Mouse (Mus musculus): ENCODE results near the gene Hdgfl3. TPM values are rescaled to one million over a fixed set of nuclear protein-coding genes. Genes with fewer than 3 reads are reported as not detected.

Gene Hdgfl3
- total and polyA plus RNA-seq, 3 experiments: 0.26 TPM; not detected in 2

DNA sequence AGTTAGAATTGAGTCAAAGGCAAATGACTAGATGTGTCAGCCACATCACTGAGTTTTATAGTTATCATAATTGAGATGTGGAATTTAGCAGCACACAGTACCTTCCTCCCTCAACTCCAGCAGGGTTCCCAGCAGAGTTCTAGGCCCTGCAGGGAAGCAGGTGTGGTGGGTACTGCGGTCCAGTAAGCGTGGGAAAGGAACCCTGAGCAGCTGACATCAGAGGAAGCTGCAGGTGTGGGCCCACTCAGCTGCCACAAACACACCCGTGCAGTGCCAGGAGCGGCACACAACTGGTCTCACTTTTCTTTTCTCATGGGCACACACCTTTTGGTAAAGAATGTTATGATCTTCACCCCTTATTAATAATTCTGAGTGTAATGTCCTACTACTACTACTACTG lies 53.5 kb downstream of the Hdgfl3 start:
- Histone ChIP-seq H3K27me3 (ENCODE audit: control insufficient read depth in 1 of 2, insufficient read depth in 2 of 2, low read length in 2 of 2) (peaks cover 0 to 5% of the 10 kb centered on the region in 2 experiments; a peak in 2 of 4 replicates), H3K36me3 (ENCODE audit: control insufficient read depth in 1 of 2, insufficient read depth in 2 of 2, low read length in 2 of 2) (no peaks in the 10 kb centered on the region), H3K79me2 (ENCODE audit: control insufficient read depth, insufficient read depth, low read length, poor library complexity) (no peaks in the 10 kb centered on the region), H3K4me3 (ENCODE audit: control insufficient read depth in 1 of 2, insufficient read depth in 1 of 2, low read depth in 2 of 2, low read length in 2 of 2) (no peak overlapping the region), H3K9ac (ENCODE audit: control insufficient read depth, low read depth, low read length, poor library complexity, severe bottlenecking) (no peak overlapping the region), H3K9me3 (replicated peaks; ENCODE audit: insufficient read depth, low read length) (no peaks in the 10 kb centered on the region), H3K27ac (ENCODE audit: control insufficient read depth, low read depth, low read length) (no peak overlapping the region), H3K4me1 (ENCODE audit: control insufficient read depth in 1 of 2, insufficient read depth in 2 of 2, low read length in 2 of 2) (no peaks in the 10 kb centered on the region)
- DNase-seq (ENCODE audit: low read depth, low spot score): no peak
- TF ChIP-seq UBTF (IDR thresholded peaks at IDR 0.05; ENCODE audit: borderline replicate concordance, insufficient read depth, low read depth, low read length): no peak
- no peak for TF ChIP-seq ZMIZ1 (IDR thresholded peaks at IDR 0.05; ENCODE audit: low read depth, low read length)
- TF ChIP-seq MAFK (IDR thresholded peaks at IDR 0.05; ENCODE audit: borderline replicate concordance, low read depth, low read length): no peak
- TF ChIP-seq ZKSCAN1 (IDR thresholded peaks at IDR 0.05; ENCODE audit: low read depth, low read length): no peak
- TF ChIP-seq USF1 (IDR thresholded peaks at IDR 0.05; ENCODE audit: low read depth, low read length): no peak
- TF ChIP-seq ELF1 (IDR thresholded peaks at IDR 0.05; ENCODE audit: low read depth, low read length): no peak
- TF ChIP-seq CTCF (IDR thresholded peaks at IDR 0.05 in 2 of 3, conservative IDR thresholded peaks at IDR 0.05 in 1 of 3; ENCODE audit: control insufficient read depth in 1 of 3, insufficient read depth in 1 of 3, low read depth in 2 of 3, low read length in 3 of 3, poor library complexity in 1 of 3, severe bottlenecking in 1 of 3): no peak
- no peak for TF ChIP-seq POLR2AphosphoS2 (IDR thresholded peaks at IDR 0.05; ENCODE audit: low read length)
- TF ChIP-seq TCF12 (IDR thresholded peaks at IDR 0.05; ENCODE audit: low read depth, low read length): no peak
- TF ChIP-seq MEF2A (IDR thresholded peaks at IDR 0.05; ENCODE audit: extremely low read depth, insufficient replicate concordance, low read depth, low read length, poor library complexity, severe bottlenecking): no peak
- no peak for TF ChIP-seq POLR2A (IDR thresholded peaks at IDR 0.05; ENCODE audit: control insufficient read depth in 1 of 2, insufficient read depth in 1 of 2, low read depth in 1 of 2, low read length in 2 of 2, poor library complexity in 1 of 2)
- no peak for TF ChIP-seq CHD2 (IDR thresholded peaks at IDR 0.05; ENCODE audit: low read length)
- TF ChIP-seq POLR2AphosphoS5 (IDR thresholded peaks at IDR 0.05; ENCODE audit: borderline replicate concordance, low read depth, low read length): no peak
- TF ChIP-seq CHD1 (IDR thresholded peaks at IDR 0.05; ENCODE audit: low read depth, low read length): no peak
- no peak for TF ChIP-seq NELFE (IDR thresholded peaks at IDR 0.05; ENCODE audit: low read depth, low read length)
- TF ChIP-seq TAL1 (IDR thresholded peaks at IDR 0.05; ENCODE audit: low read length): no peak
- no peak for TF ChIP-seq GABPA (IDR thresholded peaks at IDR 0.05; ENCODE audit: low read depth, low read length)
- TF ChIP-seq RAD21 (IDR thresholded peaks at IDR 0.05; ENCODE audit: low read depth, low read length): no peak
- no peak for TF ChIP-seq USF2 (IDR thresholded peaks at IDR 0.05; ENCODE audit: borderline replicate concordance in 1 of 2, insufficient read depth in 1 of 2, low read depth in 1 of 2, low read length in 2 of 2)

DNA sequence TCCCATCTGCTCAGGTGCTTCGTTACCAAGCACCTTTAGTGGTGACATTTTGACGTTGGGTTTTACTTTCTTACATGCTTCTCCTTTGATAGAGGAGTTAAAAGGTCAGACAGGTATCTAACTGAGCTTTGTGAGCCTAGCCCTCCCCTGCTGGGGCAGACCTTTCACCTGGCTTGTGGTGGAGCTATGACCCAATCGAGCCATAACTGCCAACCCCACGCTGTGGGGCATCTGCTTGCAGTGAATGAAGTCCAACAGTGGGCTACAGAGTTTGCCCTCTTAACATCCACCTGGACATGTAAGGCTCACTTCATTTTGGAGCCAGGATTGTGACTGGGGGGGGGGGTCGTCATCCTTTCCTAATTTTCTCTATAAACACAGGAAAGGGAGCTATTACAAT lies 54.0 kb downstream of the Hdgfl3 start:
- H3K36me3 ChIP-seq (ENCODE audit: control insufficient read depth in 1 of 2, insufficient read depth in 2 of 2, low read length in 2 of 2): no peaks in the 10 kb centered on the region; a peak in 1 of 4 replicates

More for the DNA sequence above, 54.0 kb downstream of the Hdgfl3 start:
- Histone ChIP-seq H3K79me2 (ENCODE audit: control insufficient read depth, insufficient read depth, low read length, poor library complexity) (no peaks in the 10 kb centered on the region), H3K9me3 (replicated peaks; ENCODE audit: insufficient read depth, low read length) (no peaks in the 10 kb centered on the region), H3K4me1 (ENCODE audit: control insufficient read depth in 1 of 2, insufficient read depth in 2 of 2, low read length in 2 of 2) (no peaks in the 10 kb centered on the region), H3K27ac (ENCODE audit: control insufficient read depth, low read depth, low read length) (no peak overlapping the region), H3K4me3 (ENCODE audit: control insufficient read depth in 1 of 2, insufficient read depth in 1 of 2, low read depth in 2 of 2, low read length in 2 of 2) (no peak overlapping the region), H3K9ac (ENCODE audit: control insufficient read depth, low read depth, low read length, poor library complexity, severe bottlenecking) (no peak overlapping the region), H3K27me3 (ENCODE audit: control insufficient read depth in 1 of 2, insufficient read depth in 2 of 2, low read length in 2 of 2) (peaks cover 0 to 5% of the 10 kb centered on the region in 2 experiments; a peak in 2 of 4 replicates)
- DNase-seq (ENCODE audit: low read depth, low spot score): no peak
- TF ChIP-seq USF2 (IDR thresholded peaks at IDR 0.05; ENCODE audit: borderline replicate concordance in 1 of 2, insufficient read depth in 1 of 2, low read depth in 1 of 2, low read length in 2 of 2): no peak
- TF ChIP-seq MAZ (IDR thresholded peaks at IDR 0.05; ENCODE audit: low read depth, low read length): no peak
- TF ChIP-seq POLR2AphosphoS5 (IDR thresholded peaks at IDR 0.05; ENCODE audit: borderline replicate concordance, low read depth, low read length): no peak
- TF ChIP-seq ZKSCAN1 (IDR thresholded peaks at IDR 0.05; ENCODE audit: low read depth, low read length): no peak
- TF ChIP-seq UBTF (IDR thresholded peaks at IDR 0.05; ENCODE audit: borderline replicate concordance, insufficient read depth, low read depth, low read length): no peak
- TF ChIP-seq JUND (IDR thresholded peaks at IDR 0.05; ENCODE audit: low read depth, low read length): no peak
- TF ChIP-seq POLR2A (IDR thresholded peaks at IDR 0.05; ENCODE audit: control insufficient read depth in 1 of 2, insufficient read depth in 1 of 2, low read depth in 1 of 2, low read length in 2 of 2, poor library complexity in 1 of 2): no peak
- no peak for TF ChIP-seq TAL1 (IDR thresholded peaks at IDR 0.05; ENCODE audit: low read length)
- no peak for TF ChIP-seq RCOR1 (IDR thresholded peaks at IDR 0.05; ENCODE audit: low read depth, low read length)
- no peak for TF ChIP-seq KAT2A (conservative IDR thresholded peaks at IDR 0.05; ENCODE audit: low read depth, low read length)
- no peak for TF ChIP-seq CHD2 (IDR thresholded peaks at IDR 0.05; ENCODE audit: low read length)
- no peak for TF ChIP-seq GATA1 (IDR thresholded peaks at IDR 0.05; ENCODE audit: low read depth, low read length)
- no peak for TF ChIP-seq MYB (IDR thresholded peaks at IDR 0.05; ENCODE audit: low read depth, low read length)
- no peak for TF ChIP-seq TBP (IDR thresholded peaks at IDR 0.05; ENCODE audit: low read depth, low read length)

Data from MEL (cell line).